Mouse (Mus musculus) hindbrain, embryonic 15.5 days (tissue): ENCODE results near the gene Plekhh3. TPM values are rescaled to one million over a fixed set of nuclear protein-coding genes. Genes with fewer than 3 reads are reported as not detected.
"Not testable (repeated sequence)": the region's sequence is repeated elsewhere in the genome, so short reads cannot be mapped to it uniquely, and the experiment has no call there.

ENCODE experiments used
- ATAC-seq: fragments of 200-750 bp; cut with Nextera tagmentation; 2 replicates; pipeline ENCODE4 v1.8.0; 2017; ENCODE audit warnings: low read depth, moderate number of reproducible peaks, moderate TSS enrichment; ENCODE audit not compliant: low FRiP score
- H3K27ac ChIP-seq: fragments of 300-500 bp; sonication (generic); replicated peaks from 2 replicates; pipeline ENCODE4 v1.5.1; 2015; ENCODE audit warnings: mild to moderate bottlenecking, inconsistent platforms
- H3K27me3 ChIP-seq: fragments of 300-500 bp; sonication (generic); 2 replicates; pipeline ENCODE4 v1.6.1; 2015; ENCODE audit warnings: control low read depth, inconsistent platforms
- H3K36me3 ChIP-seq: fragments of 300-500 bp; sonication (generic); 2 replicates; pipeline ENCODE4 v1.6.1; 2015; ENCODE audit warnings: control low read depth, inconsistent platforms
- H3K4me1 ChIP-seq: fragments of 300-500 bp; sonication (generic); replicated peaks from 2 replicates; pipeline ENCODE4 v1.6.1; 2015; ENCODE audit warnings: control low read depth, inconsistent platforms
- H3K4me2 ChIP-seq: fragments of 300-500 bp; sonication (generic); 2 replicates; pipeline ENCODE4 v1.6.1; 2015; ENCODE audit warnings: moderate library complexity, mild to moderate bottlenecking, inconsistent platforms
- H3K4me3 ChIP-seq: fragments of 300-500 bp; sonication (generic); 2 replicates; pipeline ENCODE4 v1.5.1; 2015; ENCODE audit warnings: mild to moderate bottlenecking, inconsistent platforms
- H3K9ac ChIP-seq: fragments of 300-500 bp; sonication (generic); 2 replicates; pipeline ENCODE4 v1.6.1; 2015; ENCODE audit warnings: inconsistent platforms
- H3K9me3 ChIP-seq: fragments of 300-500 bp; sonication (generic); 2 replicates; pipeline ENCODE4 v1.6.1; 2016; ENCODE audit warnings: control low read depth, inconsistent platforms
- WGBS: fragments of 180-500 bp; shearing (Covaris S2); methylation state at CpG from one replicate; pipeline ENCODE4 v1.1.7; 2015; 5-methylcytosine and 5-hydroxymethylcytosine counted together
- polyA plus RNA-seq: library from polyadenylated mRNA; unstranded; fragments of >200 nt; fragmentation: Nextera tagmentation; extraction: Ambion mirVana; gene quantifications from 2 replicates; pipeline ENCODE4 v1.2.1, GENCODE M21; 2015

Gene Plekhh3
- polyA plus RNA-seq, 1 experiment from 2014 or later = 11.8 TPM

DNA sequence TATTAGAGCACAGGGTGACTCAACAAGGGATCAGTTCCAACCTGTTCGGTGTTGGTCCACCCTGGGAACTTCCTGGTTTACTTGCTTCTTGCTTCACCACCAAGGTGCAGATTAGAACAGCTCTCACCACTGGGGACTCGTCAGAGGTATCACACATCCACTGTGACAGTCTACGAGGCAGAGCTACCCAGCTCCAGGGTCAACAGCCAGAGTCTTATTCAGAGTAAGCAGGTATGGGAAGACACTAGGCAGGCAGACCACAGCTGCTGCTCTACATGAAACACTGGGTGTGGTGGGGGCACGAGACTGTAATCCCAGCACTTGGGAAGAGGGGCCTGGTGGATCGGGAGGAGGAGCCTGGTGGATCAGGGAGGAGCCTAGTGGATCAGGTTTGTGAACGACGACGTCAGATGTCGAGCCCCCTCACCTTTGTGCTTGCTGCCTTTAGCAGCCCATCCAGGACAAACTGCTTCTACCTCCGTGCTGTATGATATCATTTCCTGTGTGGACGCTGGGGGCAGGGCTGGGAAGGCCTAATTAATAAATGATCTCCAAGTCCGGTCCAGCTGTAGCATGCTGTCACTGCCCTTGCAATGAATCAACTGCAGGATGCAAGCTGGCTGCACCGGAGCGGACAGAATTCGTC is 32.5 kb downstream of the Plekhh3 start:
- Histone ChIP-seq H3K9me3 (no peaks in the 10 kb centered on the region), H3K4me3 (no peak overlapping the region), H3K9ac (no peak overlapping the region), H3K4me1 (peaks cover 10% of the 10 kb centered on the region), H3K4me2 (peak overlapping the region; percentile 40), H3K27me3 (no peaks in the 10 kb centered on the region), H3K27ac (peak overlapping the region; percentile 62), H3K36me3 (no peaks in the 10 kb centered on the region)
- 20% methylated on average over 15 of the region's 15 CpGs for WGBS
- ATAC-seq = peak; percentile 82

GRCm38 (mm10) chr11:101137000-101137399 is 34.2 kb downstream of the Plekhh3 start:
- WGBS = 78% methylated on average over 7 of the region's 7 CpGs
- Histone ChIP-seq H3K9ac (no peak overlapping the region), H3K27me3 (no peaks in the 10 kb centered on the region), H3K4me2 (no peak overlapping the region), H3K4me3 (no peak overlapping the region), H3K9me3 (no peaks in the 10 kb centered on the region), H3K27ac (no peak overlapping the region), H3K36me3 (no peaks in the 10 kb centered on the region), H3K4me1 (peaks cover 6% of the 10 kb centered on the region; the same call in 1 of the 2 replicates)
- ATAC-seq = no peak

- no peak for ATAC-seq
- no peak overlapping the region for H3K9ac ChIP-seq
- H3K4me1 ChIP-seq = peaks cover 6% of the 10 kb centered on the region; the same call in 1 of the 2 replicates
- no peaks in the 10 kb centered on the region for H3K36me3 ChIP-seq
- no peak overlapping the region for H3K27ac ChIP-seq
- no peaks in the 10 kb centered on the region for H3K9me3 ChIP-seq
- H3K4me3 ChIP-seq = no peak overlapping the region
- no peaks in the 10 kb centered on the region for H3K27me3 ChIP-seq
- 81% methylated on average over 13 of the region's 13 CpGs for WGBS
- no peak overlapping the region for H3K4me2 ChIP-seq
Observed at GRCm38 (mm10) chr11:101134217-101134865, 36.8 kb downstream of the Plekhh3 start.

- Histone ChIP-seq H3K4me3 (no peak overlapping the region), H3K4me1 (no peaks in the 10 kb centered on the region), H3K36me3 (no peaks in the 10 kb centered on the region), H3K9ac (no peak overlapping the region), H3K4me2 (no peak overlapping the region), H3K27me3 (no peaks in the 10 kb centered on the region), H3K27ac (no peak overlapping the region), H3K9me3 (no peaks in the 10 kb centered on the region)
- ATAC-seq = no peak
- WGBS = 83% methylated on average over 12 of the region's 12 CpGs
Observed at GRCm38 (mm10) chr11:101133037-101133436, 38.1 kb downstream of the Plekhh3 start.

DNA sequence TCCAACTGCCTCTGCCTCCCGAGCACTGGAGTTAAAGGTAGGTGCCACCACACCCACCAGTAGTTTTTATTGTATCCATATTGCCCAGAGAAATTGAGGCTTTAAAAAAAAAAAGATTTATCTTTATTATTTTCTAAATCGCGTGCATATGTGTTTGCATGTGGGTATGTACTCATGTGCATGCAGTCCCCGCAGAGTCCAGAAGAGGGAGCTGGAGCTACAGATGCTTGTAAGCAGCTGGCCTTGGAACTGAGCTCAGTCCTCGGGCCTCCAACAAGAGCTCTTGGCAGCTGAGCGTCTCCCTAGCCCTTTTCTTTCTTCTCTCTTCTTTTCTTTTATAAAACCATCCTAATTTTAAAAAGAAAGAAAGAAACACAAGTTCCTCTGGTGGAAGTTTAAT is 39.5 kb downstream of the Plekhh3 start:
- H3K27me3 ChIP-seq = no peaks in the 10 kb centered on the region
- H3K9me3 ChIP-seq = no peaks in the 10 kb centered on the region
- peaks cover 2% of the 10 kb centered on the region for H3K36me3 ChIP-seq
- H3K27ac ChIP-seq = no peak overlapping the region
- H3K9ac ChIP-seq = no peak overlapping the region
- ATAC-seq = no peak
- H3K4me2 ChIP-seq = no peak overlapping the region
- 91% methylated on average over 6 of the region's 6 CpGs for WGBS
- H3K4me1 ChIP-seq = no peaks in the 10 kb centered on the region
- H3K4me3 ChIP-seq = no peak overlapping the region

GRCm38 (mm10) chr11:101131187-101131586 is 40.0 kb downstream of the Plekhh3 start:
- no peaks in the 10 kb centered on the region for H3K4me1 ChIP-seq
- peaks cover 7% of the 10 kb centered on the region for H3K36me3 ChIP-seq
- no peak overlapping the region for H3K27ac ChIP-seq
- no peaks in the 10 kb centered on the region for H3K9me3 ChIP-seq
- 86% methylated on average over 2 of the region's 2 CpGs for WGBS
- H3K4me3 ChIP-seq = no peak overlapping the region
- H3K9ac ChIP-seq = no peak overlapping the region
- no peak overlapping the region for H3K4me2 ChIP-seq
- no peak for ATAC-seq
- H3K27me3 ChIP-seq = no peaks in the 10 kb centered on the region

DNA sequence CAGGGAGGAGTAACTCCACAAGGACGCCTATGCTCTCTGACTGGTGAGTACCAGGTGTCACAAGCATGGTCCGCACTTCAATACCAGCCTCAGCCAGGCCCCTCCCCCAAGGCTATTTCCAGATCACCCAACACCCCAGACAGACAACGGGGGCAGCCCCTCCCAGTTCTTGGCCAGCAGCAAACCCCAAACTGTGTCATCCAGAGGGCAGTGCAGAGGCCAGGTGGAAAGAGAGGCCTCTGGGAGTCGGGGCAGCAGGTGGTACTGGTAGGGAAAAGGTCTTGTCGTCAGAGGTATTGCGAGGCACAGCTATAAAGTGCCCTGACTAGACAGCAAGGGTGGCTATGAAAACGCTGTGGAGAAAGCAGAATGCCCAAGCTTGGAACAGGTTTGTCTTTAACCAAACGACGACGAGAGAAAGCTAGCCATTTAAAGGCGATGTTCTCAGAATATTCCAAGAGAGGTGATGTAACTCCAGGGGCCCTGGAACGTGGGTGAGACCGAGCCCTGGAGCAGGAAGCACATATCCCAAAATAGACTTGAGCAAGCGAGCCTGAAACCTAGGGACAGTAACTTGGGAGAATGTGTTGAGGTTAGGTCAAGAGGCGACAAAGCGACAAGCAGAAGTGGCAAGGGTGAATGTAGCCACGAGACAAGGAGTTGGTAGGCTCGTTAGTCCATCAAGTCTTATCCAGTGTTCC is 40.9 kb downstream of the Plekhh3 start:
- H3K4me2 ChIP-seq = no peak overlapping the region
- ATAC-seq = no peak
- H3K4me1 ChIP-seq = no peaks in the 10 kb centered on the region
- no peak overlapping the region for H3K9ac ChIP-seq
- no peaks in the 10 kb centered on the region for H3K9me3 ChIP-seq
- no peak overlapping the region for H3K4me3 ChIP-seq
- no peak overlapping the region for H3K27ac ChIP-seq
- no peaks in the 10 kb centered on the region for H3K27me3 ChIP-seq
- WGBS = 56% methylated on average over 18 of the region's 18 CpGs
- H3K36me3 ChIP-seq = peaks cover 14% of the 10 kb centered on the region

- Histone ChIP-seq H3K27ac (no peak overlapping the region), H3K9me3 (no peaks in the 10 kb centered on the region), H3K27me3 (no peaks in the 10 kb centered on the region), H3K9ac (no peak overlapping the region), H3K36me3 (peaks cover 14% of the 10 kb centered on the region), H3K4me3 (no peak overlapping the region), H3K4me2 (no peak overlapping the region), H3K4me1 (no peaks in the 10 kb centered on the region)
- no peak for ATAC-seq
- WGBS = 87% methylated on average over 11 of the region's 11 CpGs
Observed at GRCm38 (mm10) chr11:101128996-101129577, 42.1 kb downstream of the Plekhh3 start.

- Histone ChIP-seq H3K4me1 (no peaks in the 10 kb centered on the region), H3K9me3 (no peaks in the 10 kb centered on the region), H3K36me3 (peaks cover 18% of the 10 kb centered on the region), H3K4me2 (no peak overlapping the region), H3K27ac (no peak overlapping the region), H3K4me3 (no peak overlapping the region), H3K27me3 (no peaks in the 10 kb centered on the region), H3K9ac (no peak overlapping the region)
- 72% methylated on average over 1 of the region's 1 CpGs for WGBS
- ATAC-seq = no peak
Observed at GRCm38 (mm10) chr11:101127075-101127474, 44.1 kb downstream of the Plekhh3 start.

DNA sequence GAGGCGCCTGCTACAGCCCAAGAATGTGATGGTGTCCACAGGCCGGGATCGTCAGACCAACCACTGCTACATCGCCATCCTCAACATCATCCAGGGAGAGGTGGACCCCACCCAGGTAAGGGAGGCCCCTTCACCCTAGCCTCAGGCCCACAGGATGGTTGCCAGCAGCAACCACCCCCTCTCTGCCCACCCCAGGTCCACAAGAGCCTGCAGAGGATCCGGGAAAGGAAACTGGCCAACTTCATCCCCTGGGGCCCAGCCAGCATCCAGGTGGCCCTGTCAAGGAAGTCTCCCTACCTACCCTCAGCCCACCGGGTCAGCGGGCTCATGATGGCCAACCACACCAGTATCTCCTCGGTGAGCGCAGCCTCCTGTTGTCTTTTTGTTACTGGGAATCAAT is 46.1 kb downstream of the Plekhh3 start:
- not testable (repeated sequence) for H3K9ac ChIP-seq, H3K27ac ChIP-seq

GRCm38 (mm10) chr11:101124494-101124893 is 46.7 kb downstream of the Plekhh3 start:
- H3K4me3 ChIP-seq, H3K9ac ChIP-seq, H3K4me2 ChIP-seq, ATAC-seq, H3K27me3 ChIP-seq, H3K9me3 ChIP-seq, H3K27ac ChIP-seq: not testable (repeated sequence)
- WGBS = 99% methylated on average over 8 of the region's 8 CpGs
- H3K4me1 ChIP-seq = peaks cover 13% of the 10 kb centered on the region
- peaks cover 18% of the 10 kb centered on the region for H3K36me3 ChIP-seq

More for the DNA sequence above, 46.1 kb downstream of the Plekhh3 start:
- H3K4me3 ChIP-seq, H3K4me2 ChIP-seq, H3K27me3 ChIP-seq, ATAC-seq, H3K9me3 ChIP-seq: not testable (repeated sequence)
- H3K4me1 ChIP-seq = peaks cover 13% of the 10 kb centered on the region
- peaks cover 18% of the 10 kb centered on the region for H3K36me3 ChIP-seq
- 96% methylated on average over 8 of the region's 9 CpGs for WGBS
